Mouse (Mus musculus): ENCODE results near the gene Vmn2r39. TPM values are rescaled to one million over a fixed set of nuclear protein-coding genes. Genes with fewer than 3 reads are reported as not detected.
"Not testable (repeated sequence)": the region's sequence is repeated elsewhere in the genome, so short reads cannot be mapped to it uniquely, and the experiment has no call there.

The Vmn2r39 gene
- polyA plus RNA-seq (2012; rRNA removed) = not detected in 2 replicates

DNA sequence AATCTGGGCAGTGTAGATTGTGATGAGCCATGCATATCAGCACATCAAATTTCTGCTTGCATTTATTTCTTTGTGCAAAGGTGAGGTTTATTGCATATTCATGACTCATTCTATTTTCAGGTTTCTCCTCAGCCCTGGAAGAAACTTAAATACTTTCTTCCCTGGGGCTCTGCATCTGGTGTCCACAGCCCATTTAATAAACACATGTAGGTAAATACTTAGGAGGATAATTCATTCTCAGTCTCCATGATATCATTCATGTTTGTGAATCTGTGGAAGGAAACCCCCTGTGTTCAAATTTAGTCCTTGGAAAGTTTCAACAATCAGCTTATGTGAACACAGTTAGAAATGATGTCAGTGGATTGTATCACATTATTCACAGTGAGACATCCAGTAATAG, at the start of gene Vmn2r39:
Gene Vmn2r39 (minus strand): TSS at position 101 of the 400 bp plus-strand sequence.
- DNase-seq (ENCODE audit: low read depth) = not testable (repeated sequence)

DNA sequence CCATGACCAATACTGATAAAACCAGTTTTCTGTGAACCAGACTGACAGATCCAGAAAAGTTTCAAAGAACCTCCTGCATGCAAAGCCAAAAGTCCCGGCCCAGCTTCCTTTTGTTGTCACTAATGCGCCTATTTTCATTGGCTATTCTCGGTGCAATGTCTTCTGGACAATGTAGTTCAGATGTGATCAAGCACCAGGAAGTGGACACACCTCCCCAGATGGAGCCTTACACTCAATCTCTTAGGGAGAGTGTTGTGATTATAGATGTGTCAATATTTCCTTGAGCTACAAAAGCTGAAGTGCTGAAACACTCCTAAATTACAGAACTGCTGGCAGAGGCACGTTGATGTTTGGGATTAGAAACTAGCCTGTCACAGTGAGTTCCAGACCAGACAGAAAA, 34.8 kb upstream of the Vmn2r39 start:
- not testable (repeated sequence) for DNase-seq (ENCODE audit: low read depth)

Other genes with a start within 250 kb of the Vmn2r39 start
- gene Vmn2r40, start 99.4 kb downstream of the Vmn2r39 start, polyA plus RNA-seq (2012; rRNA removed) = not detected in 2 replicates
- not detected in 2 replicates for gene Vmn2r38, start 67.1 kb upstream of the Vmn2r39 start, polyA plus RNA-seq (2012; rRNA removed)
- gene Vmn2r37, start 192.9 kb upstream of the Vmn2r39 start, polyA plus RNA-seq (2012; rRNA removed) = not detected in 2 replicates

Data from brain, embryonic 14.5 days (tissue).